Mouse (Mus musculus): ENCODE results near the gene Glp1r.
A peak's percentile ranks its signal among the peaks of the same experiment; 100 is the strongest.

Glp1r gene

DNA sequence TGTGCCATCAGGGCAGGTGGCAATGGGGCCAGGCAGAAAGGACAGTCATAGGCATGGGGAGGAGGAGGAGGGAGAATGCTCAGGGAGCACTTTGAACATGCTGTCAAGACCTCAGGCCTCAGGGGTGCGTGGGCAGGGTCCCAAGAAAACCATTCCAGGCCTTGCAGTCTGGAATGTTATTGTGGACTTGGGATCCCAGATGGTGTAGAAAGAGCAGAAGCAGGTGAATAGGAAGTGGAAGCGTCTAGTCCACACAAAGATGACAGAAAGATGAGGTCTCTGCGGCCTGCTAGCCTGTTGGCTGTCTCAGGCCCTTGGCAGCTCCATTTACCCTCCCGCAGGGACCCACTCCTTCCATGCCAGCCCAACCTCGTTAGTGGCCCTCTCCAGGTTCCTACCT, 10.9 kb downstream of the Glp1r start:
- no peak for DNase-seq (ENCODE audit: low read depth, low spot score)

GRCm38 (mm10) chr17:30914264-30914663, 12.6 kb downstream of the Glp1r start:
- no peak for DNase-seq (ENCODE audit: low read depth, low spot score)

DNA sequence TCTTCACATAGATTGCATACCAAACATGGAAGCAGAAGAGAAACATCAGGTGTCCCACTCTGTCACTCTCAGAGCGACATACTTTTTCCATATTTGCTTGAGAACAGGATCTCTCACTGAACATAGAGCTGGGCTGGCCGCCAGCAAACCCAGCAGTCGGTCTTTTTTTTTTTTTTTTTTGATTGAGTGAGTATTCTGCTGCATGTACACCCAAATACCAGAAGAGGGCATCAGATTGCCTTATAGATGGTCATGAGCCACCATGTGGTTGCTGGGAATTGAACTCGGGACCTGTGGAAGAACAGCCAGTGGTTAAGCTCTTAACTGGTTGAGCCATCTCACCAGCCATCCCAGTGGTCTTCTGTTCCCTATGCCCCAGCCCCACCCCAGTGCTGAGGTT, 21.9 kb downstream of the Glp1r start:
- DNase-seq (ENCODE audit: low read depth, low spot score), result no peak

- DNase-seq (ENCODE audit: low read depth, low spot score), result no peak
Measured at GRCm38 (mm10) chr17:30930827-30931226, 29.2 kb downstream of the Glp1r start.

DNA sequence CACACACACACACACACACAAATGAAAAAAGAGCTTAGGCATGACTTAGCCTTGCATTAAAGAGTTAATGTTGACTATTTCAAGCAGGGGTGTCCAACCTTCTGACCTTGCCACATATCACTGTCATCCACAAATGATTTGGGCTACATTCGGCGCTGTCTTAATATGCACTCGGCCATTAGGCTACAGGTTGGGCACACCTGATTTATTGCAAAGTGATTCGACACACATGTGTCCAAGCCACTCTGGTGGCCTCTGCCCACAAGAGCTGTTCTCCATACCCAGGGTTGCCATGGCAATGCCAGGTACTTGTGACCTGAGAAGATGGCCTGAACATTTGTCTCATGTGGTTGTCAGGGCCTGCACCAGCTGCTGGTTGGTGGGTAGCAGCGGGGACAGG, 31.2 kb downstream of the Glp1r start:
- no peak for DNase-seq (ENCODE audit: low read depth, low spot score)

DNA sequence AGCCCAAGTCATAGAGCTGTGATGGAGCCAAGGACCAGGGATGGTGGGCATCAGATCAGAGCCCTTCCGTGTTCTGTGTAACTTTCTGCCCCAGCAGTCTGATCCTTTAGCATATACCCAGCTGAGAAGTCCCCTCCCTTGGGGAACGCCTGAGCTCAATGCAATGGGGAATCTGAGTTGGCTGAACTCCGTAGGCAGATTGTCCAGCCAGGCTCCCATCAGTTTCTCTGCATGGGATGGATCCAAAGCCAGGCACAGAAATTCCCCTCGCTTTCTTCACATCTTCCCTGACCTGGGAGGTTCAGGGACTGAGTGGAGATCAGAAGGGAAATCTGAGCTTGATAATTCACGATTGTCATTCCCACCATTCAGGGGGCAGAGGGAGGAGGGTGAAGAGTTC, 33.7 kb downstream of the Glp1r start:
- no peak for DNase-seq (ENCODE audit: low read depth, low spot score)

GRCm38 (mm10) chr17:30938554-30938953, 36.9 kb downstream of the Glp1r start:
- DNase-seq (ENCODE audit: low read depth, low spot score), result no peak

- no peak for DNase-seq (ENCODE audit: low read depth, low spot score)
Measured at GRCm38 (mm10) chr17:30948382-30948781, 46.8 kb downstream of the Glp1r start.

- DNase-seq (ENCODE audit: low read depth, low spot score), result peak; percentile 75
Measured at GRCm38 (mm10) chr17:30950780-30951179, 49.2 kb downstream of the Glp1r start.

- DNase-seq (ENCODE audit: low read depth, low spot score), result no peak
Measured at GRCm38 (mm10) chr17:30951600-30951999, 50.0 kb downstream of the Glp1r start.

DNA sequence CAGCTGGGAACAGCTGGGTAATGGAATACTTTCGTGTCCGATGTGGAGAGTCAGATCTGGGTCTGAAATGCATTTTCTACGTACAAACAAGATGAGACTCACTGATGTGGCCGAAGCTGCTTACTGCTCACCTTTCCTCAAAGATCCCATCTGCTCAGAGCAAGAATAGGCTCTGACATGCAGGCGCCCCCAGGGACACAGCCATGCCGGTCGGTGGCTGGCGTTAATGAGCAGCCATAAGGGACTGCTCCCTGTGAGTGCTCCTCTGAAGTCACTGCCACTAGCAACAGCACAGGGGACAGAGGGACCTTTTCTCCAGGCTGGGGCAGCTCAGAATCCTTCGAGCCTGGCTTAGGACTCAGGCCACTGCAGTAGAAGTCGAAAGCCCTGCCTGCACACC, 52.7 kb downstream of the Glp1r start, which contains the start of gene Umodl1:
TSS of gene Umodl1 (plus strand) at position 301 of the 400 bp plus-strand sequence.
- no peak for DNase-seq (ENCODE audit: low read depth, low spot score)

GRCm38 (mm10) chr17:30961936-30962592, 60.4 kb downstream of the Glp1r start:
- peak; percentile 64 for DNase-seq (ENCODE audit: low read depth, low spot score)

DNA sequence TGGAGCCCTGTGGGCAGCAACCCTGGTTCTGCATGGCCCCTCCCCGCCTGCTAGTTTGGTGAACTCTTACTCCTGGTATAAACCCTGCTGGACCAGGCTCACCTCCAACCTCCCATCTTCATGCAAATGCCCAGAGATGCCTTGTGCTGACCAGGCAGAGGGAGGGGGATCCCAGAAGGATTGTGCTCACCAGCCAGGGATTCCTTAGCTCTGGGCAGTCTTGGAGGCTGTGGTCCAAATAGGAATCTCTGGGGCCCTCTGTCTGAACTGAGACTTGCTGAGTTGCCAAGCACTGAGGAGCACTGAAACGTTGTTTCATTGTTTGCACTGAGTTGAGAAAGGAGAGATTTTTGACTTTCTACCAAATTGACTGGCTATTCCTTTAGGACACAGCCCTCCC, 61.3 kb downstream of the Glp1r start:
- DNase-seq (ENCODE audit: low read depth, low spot score), result no peak

- DNase-seq (ENCODE audit: low read depth, low spot score), result no peak
Measured at GRCm38 (mm10) chr17:30969983-30970382, 68.4 kb downstream of the Glp1r start.

GRCm38 (mm10) chr17:30971877-30972276, 70.3 kb downstream of the Glp1r start:
- no peak for DNase-seq (ENCODE audit: low read depth, low spot score)

- no peak for DNase-seq (ENCODE audit: low read depth, low spot score)
Measured at GRCm38 (mm10) chr17:30973332-30973731, 71.7 kb downstream of the Glp1r start.

GRCm38 (mm10) chr17:30977290-30977689, 75.7 kb downstream of the Glp1r start:
- no peak for DNase-seq (ENCODE audit: low read depth, low spot score)

DNA sequence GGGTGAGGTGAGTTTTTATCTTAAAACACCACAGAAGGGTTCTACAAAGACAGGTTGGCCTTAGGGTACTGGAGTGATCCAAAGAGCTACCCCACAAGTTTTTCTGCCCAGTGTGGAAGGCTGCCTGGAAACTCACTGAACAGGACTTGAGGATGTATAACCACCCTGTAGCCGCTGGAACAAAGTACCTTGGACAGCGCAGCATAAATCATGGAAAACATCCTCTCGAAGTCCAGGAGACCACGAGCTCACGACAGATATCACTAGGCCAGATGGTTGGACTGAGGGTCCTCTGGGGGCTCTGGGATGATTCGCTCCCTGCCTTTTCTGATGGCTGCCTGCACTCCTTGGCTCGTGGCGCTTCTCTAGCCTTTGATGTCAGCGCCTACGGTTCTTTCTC, 76.9 kb downstream of the Glp1r start:
- no peak for DNase-seq (ENCODE audit: low read depth, low spot score)

DNA sequence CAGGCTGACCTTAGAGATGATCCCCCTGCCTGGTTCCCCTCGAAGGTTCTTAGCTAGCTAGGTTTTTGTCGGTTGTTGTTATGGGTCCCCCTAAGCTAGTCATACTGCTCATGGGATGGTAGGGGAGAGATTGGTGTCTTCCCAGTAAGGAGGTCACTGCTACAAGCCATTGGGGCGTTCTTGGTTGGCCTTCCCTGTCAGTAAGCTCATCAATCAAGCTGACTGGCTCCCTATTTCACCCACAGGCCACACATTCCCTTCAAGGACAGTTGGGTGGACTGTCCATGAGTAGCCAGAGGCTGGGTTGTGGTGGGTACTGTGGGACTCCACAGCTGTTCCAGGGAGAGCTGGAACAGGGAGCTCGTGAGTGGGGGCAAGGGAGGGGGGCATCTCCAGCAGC, 81.9 kb downstream of the Glp1r start:
- no peak for DNase-seq (ENCODE audit: low read depth, low spot score)

DNA sequence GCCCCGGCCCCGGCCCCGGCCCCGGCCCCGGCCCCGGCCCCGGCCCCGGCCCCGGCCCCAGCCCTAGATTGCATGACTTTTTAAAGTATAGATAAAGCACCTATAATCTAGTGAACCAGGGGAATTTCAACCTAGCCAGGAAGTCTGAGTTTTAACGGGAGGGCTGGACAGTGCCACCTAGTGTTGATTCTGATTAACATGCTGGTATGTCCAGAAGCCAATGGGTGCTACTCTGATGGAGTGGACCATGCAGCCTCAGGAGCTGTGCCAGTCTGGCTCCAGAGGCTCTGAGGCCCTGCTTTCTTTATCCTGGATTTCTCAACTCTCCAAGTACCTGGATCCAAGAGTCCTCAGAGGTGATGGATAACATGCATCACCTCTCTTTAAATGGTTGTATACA, 88.6 kb downstream of the Glp1r start:
- peak; percentile 65 for DNase-seq (ENCODE audit: low read depth, low spot score)

Data from CD4-positive, CD25-positive, alpha-beta regulatory T cell, adult 2 months (primary cell).